Mouse (Mus musculus) liver, embryonic 14.5 days (tissue): Measurements from ENCODE around the gene Rad51b. TPM values are rescaled to one million over a fixed set of nuclear protein-coding genes. Genes with fewer than 3 reads are reported as not detected.

Source experiments
- ATAC-seq: fragments of 200-750 bp; cut with Nextera tagmentation; 2 replicates; pipeline ENCODE4 v1.8.0; 2017; ENCODE audit warnings: moderate number of reproducible peaks, mild to moderate bottlenecking, moderate library complexity; ENCODE audit not compliant: insufficient read depth
- DNase-seq, 3 experiments: peaks; one replicate each; pipeline ENCODE4 v3.0.0-alpha.2; 2012 to 2013; ENCODE audit warnings: low read depth in 3 of 3, low spot score in 3 of 3
- H3K27ac ChIP-seq: fragments of 300-500 bp; sonication (generic); 2 replicates; pipeline ENCODE4 v1.5.1; 2014; ENCODE audit warnings: moderate library complexity, mild to moderate bottlenecking, control low read depth, inconsistent platforms
- H3K27me3 ChIP-seq: fragments of 300-500 bp; sonication (generic); 2 replicates; pipeline ENCODE4 v1.6.1; 2014; ENCODE audit warnings: mild to moderate bottlenecking, low read length, moderate library complexity; ENCODE audit not compliant: control insufficient read depth, insufficient read depth
- H3K36me3 ChIP-seq: fragments of 300-500 bp; sonication (generic); replicated peaks from 2 replicates; pipeline ENCODE4 v1.6.1; 2014; ENCODE audit warnings: low read depth; ENCODE audit not compliant: control insufficient read depth, insufficient read depth
- H3K4me1 ChIP-seq, 2 experiments: fragments of 200-500 bp in 1 of 2; fragments of 300-500 bp in 1 of 2; sonication (generic) in 1 of 2; replicated peaks; 2 replicates each; pipeline ENCODE4 v1.6.1; 2012 to 2014; ENCODE audit warnings: antibody characterized with exemption in 1 of 2, inconsistent platforms in 1 of 2, low read length in 1 of 2; ENCODE audit not compliant: control insufficient read depth in 2 of 2, insufficient read depth in 2 of 2
- H3K4me2 ChIP-seq: fragments of 300-500 bp; sonication (generic); 2 replicates; pipeline ENCODE4 v1.6.1; 2014; ENCODE audit warnings: low read depth, mild to moderate bottlenecking, control low read depth, moderate library complexity
- H3K4me3 ChIP-seq, 2 experiments: fragments of 200-500 bp in 1 of 2; fragments of 300-500 bp in 1 of 2; sonication (generic) in 1 of 2; 2 replicates each; pipeline ENCODE4 v1.5.1; 2012 to 2014; ENCODE audit warnings: low read depth in 2 of 2, low read length in 2 of 2, mild to moderate bottlenecking in 2 of 2, control low read depth in 1 of 2, inconsistent platforms in 1 of 2, moderate library complexity in 1 of 2; ENCODE audit not compliant: insufficient read depth in 1 of 2
- H3K9ac ChIP-seq: fragments of 300-500 bp; sonication (generic); replicated peaks from 2 replicates; pipeline ENCODE4 v1.6.1; 2014; ENCODE audit warnings: mild to moderate bottlenecking, control low read depth, moderate library complexity
- H3K9me3 ChIP-seq: fragments of 300-500 bp; sonication (generic); 2 replicates; pipeline ENCODE4 v1.6.1; 2016; ENCODE audit warnings: low read length, mixed read lengths; ENCODE audit not compliant: control insufficient read depth
- CTCF ChIP-seq: IDR thresholded peaks from 2 replicates; pipeline ENCODE4 v1.5.1; 2016; ENCODE audit warnings: antibody characterized with exemption, low read depth, control low read depth
- EP300 ChIP-seq: IDR thresholded peaks from 2 replicates; pipeline ENCODE4 v1.6.1; 2016; ENCODE audit warnings: antibody characterized with exemption, low read depth
- WGBS: fragments of 180-500 bp; shearing (Covaris S2); extraction: QIAGEN DNeasy Blood & Tissue Kit; methylation state at CpG from one replicate; pipeline ENCODE4 v1.1.7; 2014; ENCODE audit not compliant: insufficient replicate concordance; 5-methylcytosine and 5-hydroxymethylcytosine counted together
- polyA plus RNA-seq, 2 experiments: library from polyadenylated mRNA; depleted of rRNA in 1 of 2; stranded (reverse) in 1 of 2; unstranded in 1 of 2; fragments of >200 nt; fragmentation: Nextera tagmentation in 1 of 2; extraction: Ambion mirVana in 1 of 2; gene quantifications; 2 replicates each; pipeline versions ENCODE4 v1.2.1 to v1.2.3; 2012 to 2014

Gene Rad51b
- polyA plus RNA-seq, 2 experiments = 2.3 to 5.1 TPM

DNA sequence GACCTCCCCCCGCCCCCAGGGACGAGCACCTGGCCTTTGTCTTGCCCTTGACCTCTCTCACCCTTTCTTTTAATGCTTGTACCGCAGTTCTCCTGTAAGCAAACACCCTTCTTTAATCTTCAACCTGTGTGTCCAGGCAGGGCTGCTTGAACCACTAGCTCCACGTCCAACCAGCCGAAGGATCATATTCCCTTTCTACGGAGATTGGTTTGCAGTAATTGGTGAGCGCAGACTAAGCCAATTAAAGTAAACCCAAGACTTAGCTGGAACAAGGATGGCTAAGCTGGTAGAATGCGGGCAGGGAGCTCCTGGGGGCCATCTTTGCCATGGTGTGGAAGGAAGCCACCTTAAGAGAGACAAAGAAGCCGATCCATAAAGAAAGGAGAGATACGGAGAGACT, 490.5 kb downstream of the Rad51b start:
- 78% methylated on average over 10 of the region's 10 CpGs for WGBS
- TF ChIP-seq EP300 (no peak), CTCF (no peak)
- H3K9ac ChIP-seq = no peak overlapping the region
- no peak for ATAC-seq
- no peaks in the 10 kb centered on the region for H3K36me3 ChIP-seq
- no peaks in the 10 kb centered on the region for H3K4me1 ChIP-seq
- no peak for DNase-seq
- no peaks in the 10 kb centered on the region; the same call in 1 of the 2 replicates for H3K9me3 ChIP-seq
- no peak overlapping the region for H3K4me3 ChIP-seq
- no peak overlapping the region for H3K4me2 ChIP-seq
- no peak overlapping the region for H3K27ac ChIP-seq
- no peaks in the 10 kb centered on the region for H3K27me3 ChIP-seq

- 77% methylated on average over 5 of the region's 5 CpGs for WGBS
- ATAC-seq (no peak), DNase-seq (no peak)
- Histone ChIP-seq H3K4me1 (no peaks in the 10 kb centered on the region), H3K36me3 (no peaks in the 10 kb centered on the region), H3K27ac (no peak overlapping the region), H3K27me3 (no peaks in the 10 kb centered on the region), H3K9ac (no peak overlapping the region), H3K4me2 (no peak overlapping the region), H3K4me3 (no peak overlapping the region), H3K9me3 (no peaks in the 10 kb centered on the region)
- TF ChIP-seq CTCF (no peak), EP300 (no peak)
These were observed 491.3 kb downstream of the Rad51b start for GRCm38 (mm10) chr12:79788340-79788739.

GRCm38 (mm10) chr12:79789481-79789880, 492.4 kb downstream of the Rad51b start:
- Histone ChIP-seq H3K27ac (no peak overlapping the region), H3K9ac (no peak overlapping the region), H3K4me1 (no peaks in the 10 kb centered on the region), H3K9me3 (no peaks in the 10 kb centered on the region), H3K36me3 (no peaks in the 10 kb centered on the region), H3K4me2 (no peak overlapping the region), H3K27me3 (no peaks in the 10 kb centered on the region), H3K4me3 (no peak overlapping the region)
- ATAC-seq (no peak), DNase-seq (no peak)
- TF ChIP-seq CTCF (no peak), EP300 (no peak)
- 73% methylated on average over 6 of the region's 6 CpGs for WGBS

DNA sequence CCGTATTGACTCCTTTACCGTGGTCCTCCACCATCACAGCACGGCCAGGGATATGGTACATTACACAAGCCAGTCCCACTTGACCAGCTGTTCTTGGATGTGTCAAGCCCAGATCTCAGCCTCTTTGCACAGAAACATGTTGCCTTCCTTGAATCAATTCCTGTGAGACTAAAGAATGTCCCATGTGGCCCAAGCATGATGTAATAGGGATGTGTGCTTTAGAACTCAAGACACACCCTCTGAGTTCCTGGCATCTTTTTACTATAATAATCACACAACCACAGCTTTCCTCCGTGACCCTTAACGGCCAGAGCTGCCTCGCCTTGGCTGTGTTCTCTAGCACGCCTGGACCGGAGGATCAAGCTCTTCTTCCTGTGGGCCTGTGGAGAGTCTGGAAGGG, 496.3 kb downstream of the Rad51b start:
- H3K36me3 ChIP-seq = no peaks in the 10 kb centered on the region
- H3K9ac ChIP-seq = no peak overlapping the region
- H3K4me2 ChIP-seq = no peak overlapping the region
- no peaks in the 10 kb centered on the region for H3K9me3 ChIP-seq
- H3K27me3 ChIP-seq = no peaks in the 10 kb centered on the region
- 0 out of 4 replicates have a peak, but pooled peaks cover 0 to 2% of the 10 kb centered on the region in 2 experiments for H3K4me1 ChIP-seq
- H3K4me3 ChIP-seq = no peak overlapping the region
- ATAC-seq (no peak), DNase-seq (no peak)
- WGBS = 63% methylated on average over 8 of the region's 8 CpGs
- TF ChIP-seq CTCF = no peak
- TF ChIP-seq EP300 = no peak
- H3K27ac ChIP-seq = no peak overlapping the region

GRCm38 (mm10) chr12:79794802-79795201, 497.7 kb downstream of the Rad51b start:
- Histone ChIP-seq H3K4me3 (no peak overlapping the region), H3K27me3 (no peaks in the 10 kb centered on the region), H3K4me1 (peaks cover 0 to 7% of the 10 kb centered on the region in 2 experiments; a peak in 1 of 4 replicates), H3K4me2 (no peak overlapping the region), H3K9ac (no peak overlapping the region), H3K36me3 (no peaks in the 10 kb centered on the region), H3K9me3 (no peaks in the 10 kb centered on the region), H3K27ac (no peak overlapping the region)
- 64% methylated on average over 4 of the region's 4 CpGs for WGBS
- DNase-seq (no peak), ATAC-seq (no peak)
- TF ChIP-seq CTCF = no peak
- TF ChIP-seq EP300 = no peak
